Mouse (Mus musculus): ENCODE measurements around the gene Dzank1.

Gene Dzank1

DNA sequence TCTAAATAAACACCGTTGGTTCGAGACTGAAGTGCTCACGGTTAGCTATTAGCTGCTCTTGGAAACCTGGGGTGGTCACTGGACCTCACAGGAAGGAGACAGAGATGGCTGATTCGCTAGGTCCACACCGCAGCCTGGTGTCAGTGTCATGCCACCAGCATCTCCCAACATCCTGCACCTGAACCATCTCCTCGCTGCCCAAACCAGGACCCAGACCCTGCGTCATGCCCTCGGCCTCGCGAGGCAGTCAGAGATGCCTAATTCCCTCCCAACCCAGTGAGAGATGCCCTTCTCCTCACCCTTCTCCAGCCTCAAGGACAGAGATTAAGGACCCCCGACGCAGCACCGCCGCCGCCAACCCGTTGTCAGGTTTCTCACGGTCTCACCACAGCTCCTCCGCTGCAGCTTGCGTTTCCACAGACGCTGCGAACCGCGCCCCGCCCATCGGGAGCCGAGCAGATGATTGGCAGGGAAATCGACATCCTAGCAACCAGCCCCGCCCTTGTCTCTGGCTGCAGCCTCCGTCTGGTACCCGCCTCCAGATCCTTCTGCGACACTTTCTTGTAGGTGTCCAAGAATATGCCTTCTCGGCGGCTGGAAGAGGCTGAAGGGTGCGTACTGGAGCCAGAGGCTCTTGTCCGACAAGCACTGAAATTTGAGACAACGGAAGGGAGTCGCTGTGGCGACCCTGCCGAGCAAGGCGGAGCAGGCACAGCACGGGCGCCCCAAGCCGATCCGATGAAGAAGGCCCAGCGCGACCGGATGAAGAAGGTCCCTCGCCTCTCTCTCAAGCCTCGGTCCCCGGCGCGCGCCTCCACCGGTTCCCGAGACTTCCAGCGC, at the start of gene Dzank1, which contains the start of gene Polr3f:
Dzank1 (minus strand) TSS at position 434 of the 840 bp plus-strand sequence.
Polr3f (plus strand) TSS at position 738 of the 840 bp plus-strand sequence.
- DNase-seq = peak; percentile 96 to 97

DNA sequence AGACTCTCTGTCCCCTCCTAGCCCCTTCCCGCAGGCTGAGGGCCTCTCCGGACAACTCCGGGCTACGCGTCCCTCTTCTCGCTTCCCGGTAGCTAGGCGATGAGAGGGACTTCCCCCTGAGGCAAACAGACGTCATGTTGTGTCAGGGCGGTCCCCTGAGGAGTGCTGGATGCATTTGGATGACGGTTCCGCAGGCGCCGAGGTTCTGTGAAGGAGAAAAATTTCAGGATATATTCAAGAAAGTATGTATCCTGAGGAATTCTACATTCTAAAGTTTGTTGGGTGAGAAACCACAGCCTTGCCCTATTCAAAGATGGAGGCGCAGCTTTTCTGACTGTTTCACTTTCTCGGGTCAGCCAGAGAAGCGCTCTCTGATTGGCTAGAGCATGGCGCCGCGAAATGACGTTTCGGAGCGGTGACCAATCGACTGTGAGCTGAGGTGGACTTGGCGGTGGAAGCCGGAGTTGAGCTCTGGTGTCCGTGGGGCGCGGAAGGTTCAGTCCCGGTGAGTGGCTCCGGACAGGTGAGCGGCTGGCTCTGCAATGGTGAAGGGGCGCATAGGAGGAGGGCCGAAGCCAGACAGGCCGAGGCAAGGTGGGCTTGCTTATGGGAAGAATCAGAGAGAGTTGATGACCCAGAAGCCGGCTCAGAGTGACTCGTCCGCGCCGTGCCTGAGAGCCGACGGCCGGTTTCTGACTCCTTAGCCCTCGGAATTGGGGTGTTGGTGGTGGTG, 28.8 kb upstream of the Dzank1 start, which contains the start of gene Sec23b:
Sec23b (plus strand) TSS at position 410 of the 733 bp plus-strand sequence.
- DNase-seq = peak; percentile 96 to 98

DNA sequence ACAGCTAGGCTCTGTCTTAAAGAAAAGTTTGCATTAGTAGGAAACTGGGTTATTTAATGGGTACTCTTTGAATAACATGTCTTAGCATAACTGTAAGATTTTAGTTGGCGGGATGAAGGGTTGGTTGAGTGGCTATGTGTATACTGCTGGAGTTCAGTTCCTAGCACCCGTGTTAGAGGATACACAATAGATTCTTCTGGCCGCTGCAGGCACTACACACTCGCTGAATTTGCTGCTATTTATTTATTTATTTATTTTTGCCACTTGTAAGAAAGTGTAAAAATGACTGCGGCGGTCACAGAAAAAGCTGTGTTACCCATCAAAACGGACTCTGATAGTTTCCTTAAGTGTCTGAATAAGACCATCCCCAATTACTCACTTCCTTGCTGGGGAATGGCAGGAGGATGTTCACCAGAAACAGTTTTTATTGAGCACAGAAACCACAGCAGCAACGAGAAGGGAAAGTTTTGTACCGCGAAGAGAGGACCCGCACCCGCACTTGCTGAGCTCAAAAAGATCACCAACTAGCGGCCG, 28.1 kb upstream of the Dzank1 start:
- DNase-seq = no peak

DNA sequence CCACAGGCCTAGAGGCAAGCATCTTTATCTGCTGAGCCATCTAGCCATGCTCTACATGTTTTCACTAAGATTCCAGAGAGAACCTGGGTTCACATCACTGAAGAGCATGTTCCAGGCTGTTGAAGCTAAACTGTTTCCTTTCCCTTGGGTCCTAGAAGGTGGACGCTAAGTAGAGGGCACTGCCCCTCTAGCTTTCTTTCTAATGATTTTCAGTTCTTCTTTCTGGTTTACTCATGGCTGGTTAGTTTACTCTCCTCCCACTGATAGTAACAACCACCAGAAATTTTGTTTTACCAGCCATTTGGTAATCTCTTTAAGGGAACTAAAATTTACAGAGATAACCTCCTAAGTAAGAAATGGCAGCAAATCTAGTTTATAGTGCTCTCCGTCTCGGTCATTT, 26.7 kb upstream of the Dzank1 start:
- DNase-seq = no peak

DNA sequence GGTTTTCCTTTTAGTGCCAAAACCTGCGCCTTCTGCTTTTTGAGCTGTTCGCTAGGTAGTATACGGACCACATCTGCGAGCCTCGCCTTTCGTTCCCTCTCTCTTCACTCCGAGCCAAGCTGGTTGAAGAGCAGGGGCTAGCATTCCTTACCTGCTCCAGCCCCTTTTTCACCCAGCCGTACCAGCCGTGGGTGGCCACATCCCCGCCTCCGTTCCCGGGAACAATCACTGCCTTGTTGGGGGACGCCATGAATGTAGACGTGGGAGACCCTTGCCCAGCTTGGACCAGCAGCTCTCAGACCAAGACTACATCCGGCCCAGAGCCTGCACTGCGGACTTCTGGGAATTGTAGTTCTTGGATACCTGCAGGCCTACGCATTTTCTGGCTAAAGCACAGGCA, 23.3 kb upstream of the Dzank1 start, which contains the start of gene Rbbp9:
Rbbp9 (minus strand) TSS at position 341 of the 400 bp plus-strand sequence.
- peak; percentile 70 to 75 for DNase-seq

DNA sequence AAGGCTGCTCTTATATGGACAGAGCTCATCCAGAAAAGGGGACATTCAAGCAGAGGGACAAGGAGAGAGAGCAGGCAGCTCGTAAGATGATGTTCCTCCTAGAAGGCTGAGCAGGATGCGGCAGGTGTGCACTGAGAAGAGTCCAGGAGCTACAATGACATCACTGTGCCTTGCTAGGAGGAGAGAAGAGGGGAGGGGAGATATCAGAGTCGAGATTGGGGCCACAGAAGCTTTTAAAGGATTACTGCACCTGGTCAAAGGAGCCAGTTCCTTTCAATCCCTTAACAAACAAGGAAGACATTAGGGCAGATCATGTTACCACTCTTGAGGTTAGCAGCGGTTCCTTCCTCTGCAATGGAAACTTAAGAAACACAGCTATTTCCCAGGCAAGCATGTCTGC, 20.3 kb upstream of the Dzank1 start:
- no peak for DNase-seq

DNA sequence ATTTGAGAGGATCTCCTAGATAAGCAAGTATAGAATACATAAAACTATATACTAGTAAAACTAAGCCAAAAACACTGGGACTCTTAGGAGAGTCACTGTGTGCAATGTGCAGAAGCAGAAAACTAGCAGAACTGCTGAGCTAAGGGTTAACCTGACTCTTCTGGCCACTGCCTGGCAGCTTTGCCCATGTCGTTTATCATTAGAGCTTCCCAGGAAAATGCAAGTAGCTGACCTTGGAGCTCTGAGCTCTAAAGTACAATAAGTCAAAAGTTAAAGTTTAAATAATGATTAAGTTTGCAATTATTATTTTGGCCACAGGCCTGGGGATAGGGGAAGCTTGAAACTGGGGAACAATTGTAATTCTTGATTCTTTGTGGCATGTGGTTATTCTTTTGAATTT, 18.3 kb upstream of the Dzank1 start:
- no peak for DNase-seq

DNA sequence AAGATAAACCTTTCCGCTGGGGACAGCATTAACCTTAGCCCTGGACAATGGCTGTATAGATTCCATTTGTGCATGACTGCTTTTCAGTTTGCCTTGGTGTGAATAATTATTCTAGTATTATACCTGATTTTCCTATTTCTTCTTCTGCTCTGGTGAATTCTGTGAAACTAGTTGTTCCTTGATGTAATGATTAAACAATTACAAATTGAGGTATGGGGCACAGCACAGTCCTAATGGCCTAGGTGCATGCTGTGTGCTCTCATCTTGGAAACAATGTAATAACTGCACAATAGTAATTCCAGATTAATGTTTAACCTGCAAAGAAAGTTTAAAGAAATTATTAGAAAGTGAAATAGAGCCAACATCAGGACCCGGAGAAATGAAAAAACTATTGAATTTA, 17.8 kb upstream of the Dzank1 start:
- DNase-seq = no peak

DNA sequence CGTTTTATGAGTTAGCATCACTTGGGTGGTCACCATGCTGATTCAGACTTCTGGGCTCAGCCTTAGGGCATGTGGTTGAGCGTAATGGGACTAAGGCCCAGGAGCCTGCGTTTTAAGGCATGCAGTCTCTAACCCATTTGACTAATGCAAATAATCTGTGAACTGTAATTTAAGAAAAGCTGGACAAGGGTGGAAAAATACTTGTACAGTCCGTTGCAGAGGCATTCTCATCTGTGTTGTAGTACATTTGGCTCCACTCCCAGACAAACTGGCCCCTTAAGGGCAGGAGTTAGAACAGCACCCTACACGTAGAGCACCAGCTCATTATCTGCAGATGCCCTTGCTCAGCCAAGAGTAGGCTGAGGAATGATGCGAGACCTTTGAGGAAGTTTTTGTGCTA, 17.4 kb upstream of the Dzank1 start:
- no peak for DNase-seq

DNA sequence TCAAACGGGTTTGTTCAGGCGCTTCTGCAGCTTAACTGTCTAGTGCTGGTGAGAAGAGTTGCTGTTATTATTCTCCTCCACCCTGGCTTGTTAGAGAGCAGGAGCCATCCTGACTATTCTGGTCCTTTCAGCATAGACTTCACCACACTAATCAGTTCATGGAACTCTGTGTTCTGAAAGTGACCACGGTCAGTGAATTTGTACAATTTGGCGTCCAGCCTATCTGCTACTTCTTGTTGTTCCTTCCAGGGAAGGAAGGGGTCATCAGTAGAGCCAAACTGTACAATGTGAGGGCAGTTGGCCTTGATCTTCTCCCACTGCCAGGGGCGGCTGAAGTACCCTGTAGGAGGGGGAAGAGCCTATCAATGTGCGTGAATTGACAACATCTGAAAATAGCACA, 16.5 kb upstream of the Dzank1 start:
- DNase-seq = no peak

DNA sequence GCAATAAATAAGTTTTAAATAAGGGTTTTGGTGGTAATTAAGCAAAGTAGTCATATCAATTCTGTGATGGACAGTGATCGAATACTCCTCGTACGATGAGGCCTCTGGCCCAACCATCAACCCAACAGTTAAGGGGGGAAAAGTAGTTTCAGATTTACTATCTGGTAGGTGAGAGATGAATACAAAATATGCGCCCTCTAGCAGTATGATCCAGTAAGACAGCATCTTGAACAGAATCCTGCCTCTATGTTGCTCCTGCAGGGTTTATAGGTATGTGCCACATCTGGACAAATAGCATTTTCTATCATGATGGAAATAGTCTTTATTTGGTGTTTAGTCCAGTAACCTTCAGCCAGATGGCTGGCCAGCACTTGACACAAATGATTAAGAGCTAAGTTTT, 14.0 kb upstream of the Dzank1 start:
- DNase-seq = no peak

DNA sequence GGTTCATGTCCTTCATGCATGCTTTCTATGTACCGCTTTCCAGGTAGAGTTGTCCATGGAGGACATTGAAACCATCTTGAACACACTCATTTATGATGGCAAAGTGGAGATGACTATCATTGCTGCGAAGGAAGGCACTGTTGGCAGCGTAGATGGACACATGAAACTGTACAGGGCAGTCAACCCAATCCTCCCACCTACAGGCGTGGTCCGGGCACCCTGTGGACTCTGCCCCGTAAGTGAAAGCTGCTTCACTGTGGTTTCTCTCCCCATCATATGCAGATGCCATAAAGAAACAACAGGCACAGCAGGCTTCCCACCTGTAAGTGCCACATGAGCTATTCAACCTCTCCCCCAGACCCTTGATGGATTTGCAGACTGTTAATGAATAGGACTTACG, 9.9 kb upstream of the Dzank1 start:
- DNase-seq = no peak

DNA sequence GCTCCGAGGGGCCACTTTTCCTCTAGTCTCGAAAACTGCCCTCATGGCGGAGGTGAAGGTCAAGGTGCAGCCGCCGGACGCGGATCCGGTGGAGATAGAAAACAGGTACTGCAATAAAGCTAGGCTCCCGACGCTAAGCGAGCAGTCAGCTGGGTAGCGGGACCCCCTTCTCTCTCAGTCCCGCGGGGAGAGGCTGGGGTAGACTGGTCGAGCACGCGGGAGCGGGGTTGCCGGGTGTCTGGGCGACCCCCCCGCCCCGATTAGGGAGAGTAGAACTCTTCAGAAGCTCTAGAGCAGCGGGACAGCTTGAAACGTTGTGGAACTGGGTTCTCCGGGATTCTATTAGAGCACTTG, 584 bp upstream of the Dzank1 start:
- DNase-seq = no peak

DNA sequence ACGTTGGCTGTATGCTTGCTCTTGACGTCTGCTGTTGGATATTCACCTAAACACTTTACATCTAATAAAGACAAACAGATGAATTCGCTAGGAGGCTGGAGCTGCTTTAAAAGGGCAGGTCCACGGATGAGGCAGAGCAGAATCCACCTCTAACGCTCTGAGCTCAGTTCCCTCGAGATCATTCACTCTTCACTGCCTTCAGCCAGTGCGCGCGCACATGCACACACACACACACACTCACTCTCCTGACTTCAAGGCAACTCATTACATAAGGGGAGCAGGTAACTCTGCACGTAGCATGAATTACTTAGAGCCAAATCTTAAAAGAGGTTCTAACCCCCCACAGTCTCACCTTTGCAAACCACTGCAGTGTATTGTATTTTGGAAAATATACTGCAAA, 1.4 kb downstream of the Dzank1 start:
- DNase-seq = peak in 1 of 2 experiments; percentile 36

DNA sequence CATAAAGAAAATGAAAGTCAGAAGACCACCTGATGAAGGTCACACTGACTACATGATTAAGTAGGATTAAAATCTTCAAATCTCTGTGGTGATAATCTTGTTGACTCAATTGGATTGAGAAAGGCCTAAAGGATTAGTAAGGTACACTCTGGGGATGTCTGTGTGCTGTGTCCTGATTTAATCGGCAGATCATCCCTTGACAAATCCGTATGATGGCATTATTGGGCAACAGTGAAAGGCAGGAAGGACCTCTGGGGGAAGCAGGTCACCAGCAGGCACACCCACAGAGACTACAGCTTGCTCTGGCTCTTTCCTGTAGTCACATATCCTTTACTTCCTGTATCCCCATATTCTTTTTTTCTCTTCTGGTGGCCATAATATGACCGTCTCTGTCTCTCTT, 7.4 kb downstream of the Dzank1 start:
- DNase-seq = no peak

DNA sequence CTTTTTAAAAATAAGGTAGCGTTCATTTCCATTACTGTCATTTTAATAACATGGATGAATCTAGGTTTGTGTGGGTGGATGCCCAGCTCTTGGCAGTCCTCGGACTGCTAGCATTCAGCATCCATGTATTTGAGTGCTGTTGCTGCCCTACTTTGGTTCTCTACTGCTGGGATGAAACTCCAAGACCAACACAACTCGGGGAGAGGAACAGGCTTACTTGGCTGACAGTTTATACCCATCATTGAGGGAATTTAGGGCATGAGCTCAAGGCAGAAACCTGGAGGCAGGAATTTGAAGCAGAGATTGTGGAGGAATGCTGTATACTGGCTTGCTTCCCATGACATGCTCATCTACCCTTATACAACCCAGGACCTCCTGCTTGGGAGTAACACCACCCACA, 12.6 kb downstream of the Dzank1 start:
- no peak for DNase-seq

DNA sequence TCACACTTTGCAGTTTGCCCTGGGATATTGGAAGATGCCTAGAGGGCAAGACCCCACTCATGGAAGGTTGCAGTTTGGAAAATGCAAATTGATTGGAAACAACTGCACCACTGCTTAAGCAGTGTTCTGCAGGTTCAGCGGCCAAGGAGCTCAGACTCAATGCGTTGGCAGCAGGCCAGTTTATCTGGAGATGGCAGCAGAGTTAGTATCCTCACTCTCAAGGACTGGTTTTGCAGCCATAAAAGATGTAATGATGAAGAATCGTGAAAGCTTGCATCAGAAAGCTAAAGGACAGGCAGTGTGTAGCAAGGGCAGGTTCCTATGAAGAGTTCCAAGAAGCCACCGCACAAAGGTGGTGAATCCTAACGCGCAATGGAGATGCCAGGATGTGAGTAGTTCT, 25.1 kb downstream of the Dzank1 start:
- peak; percentile 21 to 30 for DNase-seq

DNA sequence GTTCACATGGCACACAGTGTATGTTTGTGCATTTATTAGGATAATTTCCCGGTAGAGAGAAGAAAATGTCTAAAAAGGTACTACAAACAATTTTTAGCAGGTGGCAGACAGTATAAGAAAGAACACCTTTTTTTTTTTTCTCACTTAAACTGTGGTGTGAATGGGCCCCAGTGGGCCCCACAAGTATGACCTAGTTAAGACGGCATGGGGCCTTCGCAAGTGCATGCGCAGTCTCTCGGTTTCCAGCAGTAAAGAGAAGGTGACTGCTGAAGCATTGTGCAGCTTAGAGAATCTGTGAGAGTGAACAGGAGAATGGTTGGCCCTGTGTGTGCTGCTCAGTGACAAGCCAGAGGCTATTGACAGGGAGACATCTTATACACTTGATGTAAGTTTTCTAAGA, 37.9 kb downstream of the Dzank1 start:
- no peak for DNase-seq

DNA sequence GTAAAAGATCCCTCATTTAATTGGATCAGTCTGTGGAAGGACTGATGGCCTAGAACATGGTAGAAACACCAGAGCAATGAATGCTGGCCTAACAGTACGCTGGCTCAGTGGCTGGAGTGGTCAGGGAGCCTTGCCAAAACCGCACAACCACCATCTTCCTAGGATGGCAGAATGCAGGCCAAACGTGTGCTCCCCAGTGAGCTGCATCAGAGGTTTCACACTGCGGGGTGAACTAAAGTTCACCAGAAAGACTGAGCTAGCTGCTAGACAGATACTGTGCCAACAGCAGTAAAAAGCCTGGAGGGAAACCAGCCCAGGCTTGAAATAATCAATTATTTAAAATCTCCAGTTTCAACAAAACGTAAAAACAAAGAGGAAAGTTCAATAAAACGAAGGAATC, 39.7 kb downstream of the Dzank1 start:
- DNase-seq = no peak

DNA sequence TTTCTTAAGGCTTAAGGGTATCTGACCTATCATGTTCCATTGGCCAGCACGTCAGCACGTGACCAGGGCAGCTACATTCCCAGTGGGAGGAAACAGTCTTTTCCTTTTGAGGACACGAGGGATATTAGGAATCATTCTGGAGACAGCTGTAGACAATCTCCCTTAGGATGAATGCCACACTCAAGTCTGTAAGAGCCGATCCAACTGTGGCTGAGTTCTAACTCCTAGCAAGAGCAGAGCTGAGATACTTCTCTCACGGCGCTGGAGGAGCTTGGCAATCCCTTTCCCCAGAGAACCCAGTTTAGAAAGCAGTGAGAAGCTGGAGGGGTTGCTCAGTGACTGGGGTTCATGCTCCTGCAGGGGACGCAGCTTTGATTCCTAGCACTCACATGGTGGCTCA, 41.8 kb downstream of the Dzank1 start:
- DNase-seq = no peak

DNA sequence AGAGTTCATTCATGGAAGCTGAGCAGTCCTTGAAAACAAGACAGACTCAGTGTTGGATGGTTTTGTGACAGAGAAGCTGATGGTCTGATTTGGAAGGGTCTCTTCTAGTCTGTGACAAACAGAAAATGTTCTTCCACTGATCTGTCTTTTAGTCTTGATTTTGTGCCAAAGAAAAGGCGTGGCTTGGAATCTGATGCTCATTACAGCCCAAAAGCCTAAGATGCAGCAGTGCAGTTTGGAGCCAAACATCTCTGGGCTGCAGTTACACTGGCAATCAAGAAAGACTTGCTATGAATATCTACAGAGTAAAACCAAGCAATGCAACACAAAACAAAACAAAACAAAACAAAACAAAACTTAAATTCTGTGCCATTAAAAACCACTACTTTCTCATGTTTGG, 43.1 kb downstream of the Dzank1 start:
- no peak for DNase-seq

DNA sequence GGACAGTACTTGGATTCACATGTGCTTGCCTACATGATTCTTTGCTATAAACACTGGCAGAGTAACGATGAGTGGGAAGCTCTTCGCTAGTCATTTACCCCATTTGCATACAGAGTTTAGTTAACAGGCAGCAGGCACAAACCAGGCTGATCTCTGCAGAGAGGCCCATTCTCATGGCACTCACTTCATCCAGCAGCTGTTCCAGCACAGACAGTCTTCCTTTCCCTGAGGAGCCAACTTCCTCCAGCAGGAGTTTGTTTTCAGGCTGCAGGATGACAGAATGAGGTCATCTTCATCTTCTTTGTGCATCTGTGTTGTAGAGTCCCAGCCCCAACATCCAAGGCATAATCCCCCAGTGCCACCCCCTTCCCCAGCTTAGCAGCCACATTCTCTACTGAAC, 47.8 kb downstream of the Dzank1 start:
- DNase-seq = no peak

DNA sequence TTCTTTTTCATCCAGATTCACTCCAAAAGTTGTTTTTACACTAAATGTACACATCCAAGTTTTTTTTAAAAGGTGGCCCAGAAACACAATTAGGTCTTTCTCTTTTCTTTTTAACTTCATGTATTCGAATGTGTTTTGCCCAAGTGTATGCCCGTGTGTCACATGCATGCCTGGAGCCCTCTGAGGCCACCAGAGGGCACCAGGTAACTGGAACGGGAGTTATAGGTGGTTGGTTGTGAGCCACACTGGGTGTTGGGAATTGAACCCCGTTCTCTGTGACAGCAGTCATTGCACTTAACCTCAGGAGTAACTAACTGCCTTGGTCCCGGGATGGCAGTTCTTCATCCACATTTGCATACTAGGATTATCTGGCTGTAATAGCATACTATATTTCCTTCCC, 60.0 kb downstream of the Dzank1 start:
- DNase-seq = no peak

Data from cerebellum, postnatal 14 days (tissue).